Mouse (Mus musculus) forebrain, postnatal 0 days (tissue): Measurements from ENCODE around the gene Slc13a4. TPM values are rescaled to one million over a fixed set of nuclear protein-coding genes. Genes with fewer than 3 reads are reported as not detected.
A peak's percentile ranks its signal among the peaks of the same experiment; 100 is the strongest.

Experiments used
- ATAC-seq: fragments of 200-750 bp; cut with Nextera tagmentation; 2 replicates; pipeline ENCODE4 v1.8.0; 2017; ENCODE audit warnings: mild to moderate bottlenecking, moderate library complexity
- DNase-seq: peaks from one replicate; pipeline ENCODE4 v3.0.0-alpha.2; 2015
- H3K27ac ChIP-seq: fragments of 300-500 bp; sonication (generic); 2 replicates; pipeline ENCODE4 v1.5.1; 2014; ENCODE audit warnings: low read depth, mild to moderate bottlenecking, antibody characterized with exemption, low read length, moderate library complexity, mixed read lengths
- H3K27me3 ChIP-seq: fragments of 300-500 bp; sonication (generic); 2 replicates; pipeline ENCODE4 v1.6.1; 2014; ENCODE audit warnings: mild to moderate bottlenecking, low read length, mixed read lengths; ENCODE audit not compliant: insufficient read depth
- H3K36me3 ChIP-seq: fragments of 300-500 bp; sonication (generic); 2 replicates; pipeline ENCODE4 v1.6.1; 2014; ENCODE audit warnings: mild to moderate bottlenecking, moderate library complexity; ENCODE audit not compliant: insufficient read depth
- H3K4me1 ChIP-seq: fragments of 300-500 bp; sonication (generic); 2 replicates; pipeline ENCODE4 v1.6.1; 2014; ENCODE audit warnings: antibody characterized with exemption; ENCODE audit not compliant: insufficient read depth
- H3K4me2 ChIP-seq: fragments of 300-500 bp; sonication (generic); 2 replicates; pipeline ENCODE4 v1.6.1; 2014; ENCODE audit warnings: low read depth, mild to moderate bottlenecking, moderate library complexity
- H3K4me3 ChIP-seq: fragments of 300-500 bp; sonication (generic); 2 replicates; pipeline ENCODE4 v1.5.1; 2014; ENCODE audit warnings: low read depth, low read length, mixed read lengths
- H3K9ac ChIP-seq: fragments of 300-500 bp; sonication (generic); 2 replicates; pipeline ENCODE4 v1.6.1; 2014; ENCODE audit warnings: mild to moderate bottlenecking
- H3K9me3 ChIP-seq: fragments of 300-500 bp; sonication (generic); 2 replicates; pipeline ENCODE4 v1.6.1; 2016; ENCODE audit warnings: low read length
- CTCF ChIP-seq: sonication (generic); IDR thresholded peaks from 2 replicates; pipeline ENCODE4 v1.5.1; 2016; ENCODE audit warnings: antibody characterized with exemption, control low read depth, low read depth
- WGBS: fragments of 180-500 bp; shearing (Covaris S2); extraction: QIAGEN DNeasy Blood & Tissue Kit; methylation state at CpG from one replicate; pipeline ENCODE4 v1.1.7; 2014; 5-methylcytosine and 5-hydroxymethylcytosine counted together
- polyA plus RNA-seq: library from polyadenylated mRNA; unstranded; fragments of >200 nt; fragmentation: Nextera tagmentation; extraction: Ambion mirVana; gene quantifications from 2 replicates; pipeline ENCODE4 v1.2.1, GENCODE M21; 2015
- total RNA-seq: library from RNA; depleted of rRNA; stranded (reverse); fragments of >200 nt; gene quantifications from 2 replicates; pipeline ENCODE4 v1.2.3, GENCODE M21; 2014; rRNA removed

Slc13a4 gene
- total RNA-seq (11.2 and 17.8 TPM in 2 replicates), polyA plus RNA-seq (13.3 and 14.3 TPM in 2 replicates)

DNA sequence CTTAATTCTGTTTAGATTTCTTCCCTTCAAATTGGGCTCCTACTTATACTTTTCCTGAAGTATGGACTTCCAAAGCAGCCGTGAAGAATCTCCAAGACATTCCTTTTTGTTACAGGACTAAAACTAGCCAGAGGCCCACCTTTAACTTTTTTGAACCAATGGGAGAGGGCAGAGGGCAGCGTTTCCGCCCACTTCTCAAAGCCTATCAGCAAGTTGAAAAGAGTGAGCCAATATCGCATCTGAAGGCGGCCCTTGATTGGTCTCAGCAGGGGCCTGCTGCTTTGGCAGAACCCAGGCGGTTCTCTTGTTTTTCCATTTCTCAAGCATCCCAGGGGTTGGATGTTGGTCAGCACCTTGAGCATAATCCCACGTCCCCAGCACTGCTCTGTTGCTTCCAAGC lies at the start of gene Slc13a4:
Gene Slc13a4 (minus strand): TSS at position 95 of the 400 bp plus-strand sequence.
- H3K4me1 ChIP-seq, result no peaks in the 10 kb centered on the region
- H3K9me3 ChIP-seq, result no peaks in the 10 kb centered on the region
- DNase-seq (no peak), ATAC-seq (no peak)
- H3K27ac ChIP-seq, result no peak within 1 kb of the TSS
- no peak for TF ChIP-seq CTCF
- no peak within 1 kb of the TSS for H3K9ac ChIP-seq
- H3K4me2 ChIP-seq, result no peak within 1 kb of the TSS
- no peaks in the 10 kb centered on the region for H3K36me3 ChIP-seq
- WGBS, result 21% methylated on average over 7 of the region's 7 CpGs
- H3K27me3 ChIP-seq, result no peaks in the 10 kb centered on the region
- no peak within 1 kb of the TSS for H3K4me3 ChIP-seq

DNA sequence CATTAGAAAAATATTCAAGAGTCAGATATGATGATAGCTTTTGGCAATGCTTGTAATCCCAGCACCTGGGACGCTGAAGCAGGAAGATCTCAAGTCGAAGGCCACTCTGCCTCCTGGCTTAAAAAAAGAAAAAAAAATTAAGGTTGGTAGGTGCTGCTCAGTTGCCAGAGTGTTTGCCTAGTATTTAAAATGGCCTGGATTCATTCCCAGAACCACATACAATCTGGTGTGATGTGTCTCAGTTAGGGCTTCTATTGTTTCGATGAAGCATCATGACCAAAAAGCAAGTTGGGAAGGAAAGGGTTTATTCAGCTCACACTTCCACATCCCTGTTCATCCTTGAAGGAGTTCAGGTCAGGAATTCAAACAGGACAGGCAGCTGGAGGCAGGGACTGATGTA lies 47.4 kb upstream of the Slc13a4 start:
- no peak overlapping the region for H3K4me3 ChIP-seq
- WGBS, result 78% methylated on average over 3 of the region's 3 CpGs
- H3K4me1 ChIP-seq, result peaks cover 7% of the 10 kb centered on the region; the same call in 1 of the 2 replicates
- no peaks in the 10 kb centered on the region for H3K36me3 ChIP-seq
- DNase-seq, result no peak
- no peak overlapping the region for H3K4me2 ChIP-seq
- TF ChIP-seq CTCF, result no peak
- no peaks in the 10 kb centered on the region for H3K27me3 ChIP-seq
- no peak overlapping the region for H3K9ac ChIP-seq
- no peak overlapping the region for H3K27ac ChIP-seq
- no peak for ATAC-seq
- H3K9me3 ChIP-seq, result no peaks in the 10 kb centered on the region

DNA sequence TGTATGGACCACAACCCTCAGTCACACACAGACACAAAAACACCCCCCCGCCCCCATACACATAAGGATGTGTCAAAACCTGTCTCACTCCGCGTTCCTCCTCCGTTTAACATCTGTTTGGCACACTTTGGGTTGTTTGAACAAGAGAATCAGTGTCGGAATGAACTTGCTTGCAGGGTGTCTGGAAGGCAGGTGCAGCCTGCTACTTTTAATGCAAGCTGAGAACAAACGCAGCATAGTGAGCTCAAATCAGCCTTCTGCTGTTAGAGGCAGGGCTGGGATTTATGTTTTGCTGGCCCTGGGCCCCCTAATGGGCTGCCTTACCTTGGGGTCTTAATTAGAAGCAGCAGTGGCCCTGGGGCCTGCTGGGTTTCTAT lies 46.7 kb upstream of the Slc13a4 start:
- 7% methylated on average over 6 of the region's 6 CpGs for WGBS
- no peaks in the 10 kb centered on the region for H3K9me3 ChIP-seq
- DNase-seq, result peak; percentile 38
- 0 out of 2 replicates have a peak overlapping the region, but pooled peaks have one; percentile 8 for H3K4me2 ChIP-seq
- peaks cover 7% of the 10 kb centered on the region; the same call in 1 of the 2 replicates for H3K4me1 ChIP-seq
- H3K4me3 ChIP-seq, result no peak overlapping the region
- H3K27me3 ChIP-seq, result no peaks in the 10 kb centered on the region
- H3K9ac ChIP-seq, result no peak overlapping the region
- H3K36me3 ChIP-seq, result no peaks in the 10 kb centered on the region
- TF ChIP-seq CTCF, result no peak
- peak; percentile 67 for ATAC-seq
- no peak overlapping the region for H3K27ac ChIP-seq

DNA sequence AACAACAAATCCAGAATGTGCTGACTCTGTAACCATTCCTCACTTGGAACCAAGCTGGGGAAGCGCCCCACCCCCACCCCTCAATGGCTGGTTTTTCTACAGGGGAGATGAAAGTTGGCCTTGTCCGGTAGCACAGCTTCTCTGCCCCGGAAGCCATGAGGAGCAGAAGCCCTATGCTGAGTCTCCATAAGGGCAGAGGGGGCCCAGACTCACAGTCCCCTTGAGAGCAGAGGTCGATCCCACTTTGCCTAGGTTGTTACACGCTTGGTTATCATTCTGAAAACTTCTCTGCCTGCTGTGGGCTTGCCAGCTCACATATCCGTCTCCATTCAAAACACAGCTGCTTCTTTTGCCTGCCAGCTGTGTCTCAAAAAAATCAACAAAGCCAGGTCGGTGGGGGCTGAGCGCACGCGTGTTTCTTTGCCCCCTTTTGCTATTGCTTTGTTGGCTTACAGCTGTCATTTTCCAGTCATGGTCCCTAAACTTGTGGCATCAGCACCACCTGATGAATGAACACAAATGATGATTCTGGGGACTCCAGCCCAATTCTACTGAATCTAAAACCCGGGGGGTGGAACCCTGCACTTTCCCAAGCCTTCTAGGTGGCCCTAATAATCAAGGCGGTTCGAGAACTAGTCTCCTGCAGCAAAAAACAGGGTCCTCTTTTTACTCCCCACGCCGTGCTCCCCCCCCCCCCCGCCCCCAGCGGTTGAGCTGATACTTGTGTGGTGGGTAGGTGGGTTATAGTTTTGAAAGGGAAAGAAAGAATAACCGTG lies 46.1 kb upstream of the Slc13a4 start:
- no peaks in the 10 kb centered on the region for H3K9me3 ChIP-seq
- H3K4me2 ChIP-seq, result 0 out of 2 replicates have a peak overlapping the region, but pooled peaks have one; percentile 8
- H3K36me3 ChIP-seq, result no peaks in the 10 kb centered on the region
- H3K9ac ChIP-seq, result no peak overlapping the region
- ATAC-seq, result peak; percentile 30
- no peak overlapping the region for H3K27ac ChIP-seq
- H3K27me3 ChIP-seq, result no peaks in the 10 kb centered on the region
- DNase-seq, result peak; percentile 32
- H3K4me1 ChIP-seq, result peaks cover 7% of the 10 kb centered on the region; the same call in 1 of the 2 replicates
- H3K4me3 ChIP-seq, result no peak overlapping the region
- no peak for TF ChIP-seq CTCF
- 9% methylated on average over 18 of the region's 18 CpGs for WGBS

DNA sequence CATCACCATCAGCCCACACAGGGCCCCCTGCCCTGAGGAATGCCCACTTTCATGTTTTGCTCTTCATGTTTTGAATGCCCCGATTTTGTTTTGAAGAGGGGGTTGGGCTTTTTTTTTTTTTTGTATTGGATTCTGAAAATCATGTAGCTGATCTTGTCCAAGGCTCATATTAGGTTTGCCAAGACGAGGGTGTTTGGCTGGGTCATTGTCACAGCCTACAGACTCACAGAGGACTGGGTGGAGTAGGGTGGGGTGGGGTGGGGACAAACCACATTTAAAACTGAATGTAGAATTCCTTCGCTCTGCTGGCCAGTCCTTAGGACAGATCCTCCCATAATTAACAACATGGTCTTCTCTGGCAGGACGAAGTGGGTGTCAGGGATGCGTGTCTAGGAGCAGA lies 45.5 kb upstream of the Slc13a4 start:
- ATAC-seq (no peak), DNase-seq (no peak)
- Histone ChIP-seq H3K4me2 (no peak overlapping the region), H3K27me3 (no peaks in the 10 kb centered on the region), H3K27ac (no peak overlapping the region), H3K36me3 (no peaks in the 10 kb centered on the region), H3K9ac (no peak overlapping the region), H3K4me1 (peaks cover 7% of the 10 kb centered on the region; the same call in 1 of the 2 replicates), H3K4me3 (no peak overlapping the region), H3K9me3 (no peaks in the 10 kb centered on the region)
- 53% methylated on average over 5 of the region's 5 CpGs for WGBS
- TF ChIP-seq CTCF, result no peak

DNA sequence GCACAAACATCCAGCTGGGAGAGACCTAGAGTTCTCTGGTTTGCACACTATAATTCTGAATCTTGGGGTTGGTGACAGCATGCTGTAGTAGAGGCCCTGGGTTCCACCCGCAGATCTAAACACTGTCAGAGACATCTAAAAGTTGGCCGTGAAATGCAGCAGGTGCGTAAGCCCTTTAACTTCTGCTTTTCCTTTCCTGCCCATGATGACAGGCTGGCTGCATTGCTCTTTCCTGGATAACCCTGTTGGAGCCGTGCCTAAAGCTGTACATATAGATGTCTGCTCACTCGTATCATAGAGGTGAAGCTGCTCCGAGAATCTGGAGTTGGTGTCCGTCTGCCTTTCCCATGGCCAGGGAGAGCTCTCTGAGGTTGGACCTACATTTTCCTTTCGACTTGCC lies 44.9 kb upstream of the Slc13a4 start:
- Histone ChIP-seq H3K27ac (no peak overlapping the region), H3K9ac (no peak overlapping the region), H3K4me2 (no peak overlapping the region), H3K9me3 (no peaks in the 10 kb centered on the region), H3K4me1 (peaks cover 7% of the 10 kb centered on the region; the same call in 1 of the 2 replicates), H3K36me3 (no peaks in the 10 kb centered on the region), H3K27me3 (no peaks in the 10 kb centered on the region), H3K4me3 (no peak overlapping the region)
- no peak for ATAC-seq
- no peak for TF ChIP-seq CTCF
- DNase-seq, result no peak
- 83% methylated on average over 8 of the region's 8 CpGs for WGBS

DNA sequence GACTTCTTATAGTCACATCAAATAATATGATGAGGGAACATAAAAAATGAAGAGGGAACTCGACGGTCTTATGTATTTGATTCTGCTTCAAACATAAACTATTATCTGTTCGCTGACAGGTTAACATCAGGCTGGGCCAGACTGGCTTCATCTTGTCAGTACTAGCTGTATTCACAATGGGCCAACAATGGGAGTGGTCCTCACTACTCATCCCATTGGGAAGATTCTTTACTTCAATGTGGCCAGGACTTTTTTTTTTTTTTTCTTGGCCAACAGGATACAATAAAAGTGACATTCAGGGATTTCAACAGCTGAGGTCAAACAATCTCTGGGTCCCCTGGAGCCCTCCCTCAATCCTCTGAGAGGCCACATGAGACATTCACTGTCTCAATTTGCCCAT lies 43.9 kb upstream of the Slc13a4 start:
- no peak overlapping the region for H3K4me3 ChIP-seq
- no peak overlapping the region for H3K4me2 ChIP-seq
- DNase-seq, result no peak
- H3K36me3 ChIP-seq, result no peaks in the 10 kb centered on the region
- no peaks in the 10 kb centered on the region for H3K9me3 ChIP-seq
- H3K9ac ChIP-seq, result no peak overlapping the region
- 96% methylated on average over 3 of the region's 3 CpGs for WGBS
- no peak overlapping the region for H3K27ac ChIP-seq
- no peak for ATAC-seq
- H3K4me1 ChIP-seq, result peaks cover 7% of the 10 kb centered on the region; the same call in 1 of the 2 replicates
- H3K27me3 ChIP-seq, result no peaks in the 10 kb centered on the region
- no peak for TF ChIP-seq CTCF
